Mouse (Mus musculus): Measurements from ENCODE around the gene Glra2. TPM values are rescaled to one million over a fixed set of nuclear protein-coding genes. Genes with fewer than 3 reads are reported as not detected.
"Not testable (repeated sequence)": the region's sequence is repeated elsewhere in the genome, so short reads cannot be mapped to it uniquely, and the experiment has no call there.

Glra2 gene
- total RNA-seq (2021), result 1 to 10 TPM; 7.9 to 8.0 TPM

DNA sequence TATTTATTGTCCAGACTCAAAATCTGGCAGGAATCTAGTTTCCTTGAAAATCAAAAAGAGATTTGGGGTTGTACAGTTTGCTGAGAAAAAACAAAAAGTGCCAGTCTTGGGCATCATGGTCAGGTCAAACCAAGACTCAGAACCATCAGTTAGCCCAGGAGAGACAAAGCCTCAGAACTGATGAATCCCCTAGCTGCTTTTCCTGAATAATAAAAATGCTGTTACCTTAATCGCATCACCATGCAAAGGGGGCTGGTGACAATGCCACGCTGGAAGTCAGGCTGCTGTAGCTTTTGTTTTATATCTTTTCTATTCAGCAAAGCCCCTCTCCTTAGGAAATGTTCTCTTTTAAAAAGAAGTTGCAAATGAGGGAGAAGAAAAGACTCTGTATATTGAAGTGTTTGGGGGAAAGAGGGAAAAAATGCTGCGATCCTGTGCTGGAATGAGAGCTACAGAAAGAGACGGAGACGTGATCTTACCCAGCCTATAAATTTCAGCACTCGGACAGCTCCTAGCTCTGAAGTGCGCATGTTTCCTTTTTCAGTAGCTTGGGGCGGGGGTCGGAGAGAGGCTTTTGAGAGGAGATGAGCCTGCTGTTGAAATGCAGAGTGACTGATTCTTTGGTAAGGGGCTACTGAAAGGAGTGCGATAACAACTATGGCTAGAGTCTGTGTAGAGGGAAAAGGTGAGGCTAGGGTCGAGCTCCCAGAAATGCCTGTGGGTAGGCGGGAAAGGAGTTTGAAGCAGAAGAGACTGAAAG, at the start of gene Glra2:
Gene Glra2, minus strand, starts transcription at position 455 of the 760 bp plus-strand sequence.
- DNase-seq, result peak; percentile 4 to 6

DNA sequence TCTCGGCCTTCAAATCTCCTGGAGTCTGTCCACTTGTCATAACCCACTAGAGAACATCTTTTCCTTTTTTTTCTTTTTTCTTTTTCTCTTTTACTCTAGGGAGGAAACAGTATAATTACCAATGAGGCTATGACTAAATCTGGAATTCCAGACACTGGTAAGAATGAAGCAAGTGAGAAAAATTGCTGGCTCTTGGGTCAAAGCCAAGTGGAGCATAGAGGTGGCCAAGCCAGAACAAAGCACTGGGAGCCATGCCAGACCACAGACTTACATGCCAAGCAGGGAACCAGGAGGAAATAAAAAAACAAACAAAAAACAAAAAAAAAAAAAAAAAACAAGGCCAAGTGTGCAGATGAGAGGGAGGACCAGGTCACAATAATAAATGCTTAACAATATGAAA, 35.6 kb upstream of the Glra2 start:
- peak; percentile 5 to 9 for DNase-seq

DNA sequence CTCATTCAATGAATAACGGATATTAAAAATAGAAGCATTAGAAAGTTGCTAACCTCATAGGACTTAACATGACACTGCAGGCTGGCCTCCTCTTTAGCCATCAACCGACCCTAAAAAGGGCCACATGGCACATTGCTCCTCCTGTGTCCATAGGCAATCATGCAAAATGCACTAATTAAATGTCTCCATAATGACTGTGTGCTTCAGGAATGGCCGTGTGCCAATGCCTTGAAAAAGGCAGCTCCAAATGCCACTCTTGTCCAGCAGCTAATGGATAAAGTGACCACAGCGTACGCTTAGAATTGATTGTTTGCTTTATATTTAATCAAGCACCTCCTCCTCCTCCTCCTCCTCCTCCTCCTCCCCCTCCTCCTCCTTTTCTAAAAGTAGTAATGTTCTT, 17.4 kb upstream of the Glra2 start:
- no peak for DNase-seq

DNA sequence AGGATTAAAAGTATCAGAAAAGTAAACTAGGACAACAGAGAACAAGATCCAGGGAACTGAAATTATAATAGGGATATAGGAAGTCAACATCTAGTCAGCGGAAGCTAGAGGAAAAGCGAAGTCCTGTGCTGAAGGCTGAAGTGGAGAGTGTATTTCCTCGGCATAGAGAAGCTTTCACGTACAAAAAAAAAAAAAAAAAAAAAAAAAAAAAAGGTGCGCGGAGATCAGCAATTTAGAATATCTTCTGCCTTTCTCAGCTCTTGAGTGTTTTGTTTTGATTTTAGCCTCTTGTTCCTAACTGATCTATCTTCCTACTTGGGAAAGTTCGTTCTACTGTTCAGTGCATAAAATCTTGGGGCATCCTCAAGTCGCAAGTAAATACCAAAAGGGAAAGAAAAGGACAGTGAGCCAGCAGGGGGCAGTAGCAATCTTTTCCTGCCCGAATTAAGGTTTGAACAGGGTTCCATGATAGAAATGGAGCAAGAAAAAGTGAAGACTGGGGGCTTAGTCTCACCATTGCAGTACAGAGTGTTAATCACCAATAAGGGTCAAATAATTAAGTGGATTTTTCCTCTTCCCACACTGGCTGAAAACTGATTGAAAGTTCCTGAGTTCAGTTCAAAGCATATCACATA, 623 bp upstream of the Glra2 start:
- DNase-seq, result peak; percentile 21 to 49

DNA sequence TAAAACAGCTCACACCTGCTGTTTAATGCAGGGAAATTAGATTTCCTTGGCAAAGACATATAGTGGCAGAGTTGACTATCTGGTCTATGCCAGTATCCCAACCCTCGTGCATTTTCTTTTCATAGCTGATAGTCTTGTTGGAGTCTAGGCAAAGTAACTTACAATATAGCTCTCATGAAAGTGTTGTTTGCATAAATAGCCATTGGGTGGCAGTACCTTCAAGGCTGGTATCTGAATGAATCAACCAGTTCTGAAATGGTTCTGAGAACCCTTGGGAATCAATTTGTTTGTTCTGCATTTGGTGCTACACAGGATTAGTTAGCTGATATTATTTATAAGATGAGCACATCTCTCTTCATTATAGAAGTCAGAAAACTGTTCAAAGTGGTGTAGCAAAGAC, 133.6 kb downstream of the Glra2 start:
- no peak for DNase-seq

DNA sequence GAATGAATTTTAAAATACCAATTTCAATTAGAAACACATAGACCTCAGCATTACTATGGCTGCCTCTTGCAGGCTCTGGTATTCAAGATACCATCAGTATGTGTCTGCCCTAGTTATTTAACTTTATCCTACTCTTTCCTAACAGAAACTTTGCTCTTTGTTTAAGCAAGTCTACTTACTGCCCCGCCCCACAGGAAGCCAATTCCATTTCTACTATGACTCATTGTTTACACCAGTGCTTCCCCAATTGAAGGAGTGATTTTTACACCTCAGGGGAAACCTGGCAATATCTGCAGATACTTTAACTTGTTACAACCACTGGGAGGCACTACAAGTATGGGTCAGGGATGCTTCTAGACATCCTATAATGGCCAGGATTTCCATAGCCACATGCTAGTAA, 136.0 kb downstream of the Glra2 start:
- DNase-seq, result no peak

DNA sequence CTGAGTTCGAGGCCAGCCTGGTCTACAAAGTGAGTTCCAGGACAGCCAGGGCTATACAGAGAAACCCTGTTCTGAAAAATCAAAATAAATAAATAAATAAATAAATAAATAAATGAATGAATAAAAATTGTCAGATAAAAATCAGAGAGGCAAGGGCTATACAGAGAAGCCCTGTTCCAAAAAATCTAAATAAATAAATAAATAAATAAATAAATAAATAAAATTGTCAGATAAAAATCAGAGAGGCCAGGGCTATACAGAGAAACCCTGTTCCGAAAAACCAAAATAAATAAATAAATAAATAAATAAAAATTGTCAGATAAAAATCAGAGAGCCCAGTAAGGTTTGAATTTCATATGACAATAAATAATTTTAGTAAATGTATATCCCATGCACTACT, 144.2 kb downstream of the Glra2 start:
- DNase-seq, result not testable (repeated sequence)

DNA sequence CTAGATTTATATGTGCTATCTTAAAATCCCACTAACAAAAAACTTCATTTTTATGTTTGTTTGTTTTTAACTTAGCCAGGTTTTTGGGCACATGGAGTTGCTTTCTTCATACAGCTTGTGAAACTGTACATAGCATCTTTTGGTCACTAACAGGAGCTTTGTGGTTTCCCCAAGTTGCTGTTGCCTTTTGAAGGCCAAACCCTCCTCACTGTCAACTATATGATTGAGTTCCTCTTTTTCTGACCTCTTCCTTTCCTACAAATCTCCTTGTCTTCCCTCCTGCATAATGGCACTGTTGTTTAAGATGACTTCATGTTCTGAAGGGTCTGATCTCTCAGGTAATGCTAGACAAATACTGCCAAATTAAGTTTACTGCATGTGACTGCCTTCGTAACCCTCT, 170.6 kb downstream of the Glra2 start:
- no peak for DNase-seq

DNA sequence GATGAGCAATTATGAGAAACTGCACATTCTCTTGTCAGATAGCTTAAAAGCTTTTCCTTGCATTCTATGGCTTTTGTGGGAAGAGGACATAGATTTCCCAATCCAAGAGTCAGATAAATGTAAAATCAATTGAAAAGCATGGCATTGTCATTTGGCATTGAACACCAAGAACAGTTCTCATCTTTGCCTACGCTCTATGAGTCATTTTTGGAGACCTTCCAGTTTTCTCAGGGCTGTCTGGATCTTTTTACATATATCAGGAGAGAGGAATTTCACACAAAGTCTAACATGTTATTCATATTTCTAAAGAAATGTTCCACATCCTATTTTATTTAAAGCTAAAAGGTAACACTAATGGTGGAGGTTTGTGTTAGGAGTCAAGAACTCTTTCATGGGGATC, 223.0 kb downstream of the Glra2 start:
- no peak for DNase-seq

Measured in layer of hippocampus, postnatal 36 days (tissue).